ENCODE assay signal across 16 mouse cellular contexts in the genomic region with DNA sequence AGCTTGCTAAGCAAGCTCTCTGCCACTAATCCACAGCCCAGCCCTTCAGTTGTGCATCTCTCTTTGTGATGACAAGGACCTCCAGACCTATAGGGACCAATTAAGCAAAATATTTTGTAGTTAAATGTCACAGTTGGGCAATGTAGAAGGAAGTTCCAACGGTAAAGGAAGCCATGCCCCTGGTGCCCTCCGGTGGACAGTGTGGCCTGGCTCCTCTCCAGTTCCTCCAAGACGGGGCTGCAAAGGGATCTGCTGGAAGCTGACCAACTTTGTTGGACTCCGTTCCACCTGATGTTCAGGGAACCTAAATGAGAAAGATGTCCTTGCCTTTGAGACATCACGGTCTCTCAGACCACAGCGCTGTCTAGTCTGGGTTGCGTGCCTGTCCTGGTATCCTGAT.
DNase-seq lines count a peak whose midpoint lies in the region; ATAC-seq and TF ChIP-seq lines count a peak whose summit lies in the region.
"Had no signal": no experiment of that assay in that cellular context is flagged by ENCODE, and none has a peak within 500 bp of the region (broad histone marks: within the 10 kb centered on the region; RNA-seq: fewer than 3 reads in every experiment).

No protein-coding gene starts in this region.

- no peak for DNase-seq in hindbrain, postnatal 0 days (ENCODE audit: low spot score)
- peak; percentile 9 for DNase-seq in lung, embryonic 14.5 days
- no peak for DNase-seq in lung, postnatal 14 days
- DNase-seq in MEL (ENCODE audit: low read depth, low spot score), result no peak
- DNase-seq in embryo, embryonic 9.5 days (ENCODE audit: extremely low spot score), result no peak
- DNase-seq: layer of hippocampus, postnatal 36 days; right cerebral cortex, postnatal 4 days; thymus, adult 18-20 months had no signal

- no peak; the same call in 1 of the 2 replicates for TF ChIP-seq RAD21 in MEL (IDR thresholded peaks at IDR 0.05; ENCODE audit: low read depth, low read length)

- H3K4me3 ChIP-seq in hindbrain, postnatal 0 days (ENCODE audit: low read length), result no peak overlapping the region
- H3K4me3 ChIP-seq in hindbrain, embryonic 13.5 days, result no peak overlapping the region
- H3K4me3 ChIP-seq in lung, embryonic 14.5 days (ENCODE audit: low read depth, low read length), result no peak overlapping the region
- no peak overlapping the region for H3K4me3 ChIP-seq in MEL (ENCODE audit: control insufficient read depth in 1 of 2, insufficient read depth in 1 of 2, low read depth in 2 of 2, low read length in 2 of 2)
- H3K4me3 ChIP-seq: forebrain, embryonic 10.5 days; liver, embryonic 15.5 days; neural tube, embryonic 12.5 days had no signal

- H3K9me3 ChIP-seq in hindbrain, postnatal 0 days (ENCODE audit: low read length), result no peaks in the 10 kb centered on the region
- H3K9me3 ChIP-seq in hindbrain, embryonic 13.5 days, result no peaks in the 10 kb centered on the region
- no peaks in the 10 kb centered on the region for H3K9me3 ChIP-seq in lung, embryonic 14.5 days (ENCODE audit: low read depth, low read length)
- no peaks in the 10 kb centered on the region for H3K9me3 ChIP-seq in MEL (replicated peaks; ENCODE audit: insufficient read depth, low read length)
- H3K9me3 ChIP-seq: forebrain, embryonic 10.5 days; liver, embryonic 15.5 days; neural tube, embryonic 12.5 days had no signal

- 68% methylated on average over 7 of the region's 7 CpGs for WGBS in hindbrain, postnatal 0 days
- WGBS in hindbrain, embryonic 13.5 days, result 79% methylated on average over 7 of the region's 7 CpGs
- WGBS in lung, embryonic 14.5 days, result 63% methylated on average over 7 of the region's 7 CpGs

- TF ChIP-seq CTCF in hindbrain, postnatal 0 days (IDR thresholded peaks at IDR 0.05; ENCODE audit: low read depth), result peak; percentile 26
- TF ChIP-seq CTCF in lung, embryonic 14.5 days (IDR thresholded peaks at IDR 0.05; ENCODE audit: low read depth), result peak; percentile 30; the same call in 1 of the 2 replicates
- peak in 1 of 3 experiments; percentile 16; a peak in 2 of 6 replicates for TF ChIP-seq CTCF in MEL (IDR thresholded peaks at IDR 0.05 in 2 of 3, conservative IDR thresholded peaks at IDR 0.05 in 1 of 3; ENCODE audit: control insufficient read depth in 1 of 3, insufficient read depth in 1 of 3, low read depth in 2 of 3, low read length in 3 of 3, poor library complexity in 1 of 3, severe bottlenecking in 1 of 3)

- no peaks in the 10 kb centered on the region for H3K4me1 ChIP-seq in hindbrain, postnatal 0 days (ENCODE audit: insufficient read depth, low read length)
- no peaks in the 10 kb centered on the region for H3K4me1 ChIP-seq in hindbrain, embryonic 13.5 days (replicated peaks)
- no peaks in the 10 kb centered on the region for H3K4me1 ChIP-seq in lung, embryonic 14.5 days (ENCODE audit: insufficient read depth)
- H3K4me1 ChIP-seq in MEL (ENCODE audit: control insufficient read depth in 1 of 2, insufficient read depth in 2 of 2, low read length in 2 of 2), result peaks cover 0 to 4% of the 10 kb centered on the region in 2 experiments; a peak in 3 of 4 replicates
- H3K4me1 ChIP-seq: neural tube, embryonic 12.5 days had no signal

- TF ChIP-seq EP300 in MEL (IDR thresholded peaks at IDR 0.05; ENCODE audit: low read depth in 1 of 2, low read length in 2 of 2), result no peak

- no peaks in the 10 kb centered on the region for H3K79me2 ChIP-seq in MEL (ENCODE audit: control insufficient read depth, insufficient read depth, low read length, poor library complexity)

- no peak overlapping the region for H3K9ac ChIP-seq in hindbrain, postnatal 0 days (replicated peaks; ENCODE audit: low read length)
- H3K9ac ChIP-seq in hindbrain, embryonic 13.5 days, result no peak overlapping the region
- no peak overlapping the region for H3K9ac ChIP-seq in lung, embryonic 14.5 days
- no peak overlapping the region for H3K9ac ChIP-seq in MEL (ENCODE audit: control insufficient read depth, low read depth, low read length, poor library complexity, severe bottlenecking)
- H3K9ac ChIP-seq: liver, embryonic 15.5 days; neural tube, embryonic 12.5 days had no signal

- no peak overlapping the region for H3K27ac ChIP-seq in hindbrain, postnatal 0 days
- no peak overlapping the region for H3K27ac ChIP-seq in hindbrain, embryonic 13.5 days
- H3K27ac ChIP-seq in lung, embryonic 14.5 days (ENCODE audit: low read depth), result no peak overlapping the region
- no peak overlapping the region for H3K27ac ChIP-seq in MEL (ENCODE audit: control insufficient read depth, low read depth, low read length)
- H3K27ac ChIP-seq: forebrain, embryonic 10.5 days; liver, embryonic 15.5 days; macrophage; neural tube, embryonic 12.5 days had no signal

- ATAC-seq in hindbrain, postnatal 0 days, result no peak
- ATAC-seq in hindbrain, embryonic 13.5 days (ENCODE audit: low FRiP score), result no peak
- no peak for ATAC-seq in lung, embryonic 14.5 days (ENCODE audit: insufficient read depth)
- ATAC-seq in granulocyte monocyte progenitor cell, adult 5-6 weeks (replicated peaks; ENCODE audit: poor library complexity, severe bottlenecking), result peak; percentile 60
- ATAC-seq: CD4-positive, CD25-positive, alpha-beta regulatory T cell, adult 4 months; hindbrain, embryonic 16.5 days had no signal

- no peak for TF ChIP-seq POLR2A in MEL (IDR thresholded peaks at IDR 0.05; ENCODE audit: control insufficient read depth in 1 of 2, insufficient read depth in 1 of 2, low read depth in 1 of 2, low read length in 2 of 2, poor library complexity in 1 of 2)

- no peak overlapping the region for H3K4me2 ChIP-seq in hindbrain, postnatal 0 days (ENCODE audit: low read depth, low read length)
- H3K4me2 ChIP-seq in hindbrain, embryonic 13.5 days, result no peak overlapping the region
- no peak overlapping the region for H3K4me2 ChIP-seq in lung, embryonic 14.5 days
- H3K4me2 ChIP-seq: liver, embryonic 15.5 days; neural tube, embryonic 12.5 days had no signal

- H3K36me3 ChIP-seq in hindbrain, postnatal 0 days (ENCODE audit: insufficient read depth, low read length), result no peaks in the 10 kb centered on the region
- no peaks in the 10 kb centered on the region for H3K36me3 ChIP-seq in hindbrain, embryonic 13.5 days
- no peaks in the 10 kb centered on the region for H3K36me3 ChIP-seq in lung, embryonic 14.5 days (ENCODE audit: insufficient read depth)
- peaks cover 0 to 4% of the 10 kb centered on the region in 2 experiments; a peak in 1 of 4 replicates for H3K36me3 ChIP-seq in MEL (ENCODE audit: control insufficient read depth in 1 of 2, insufficient read depth in 2 of 2, low read length in 2 of 2)
- H3K36me3 ChIP-seq: forebrain, embryonic 10.5 days; liver, embryonic 15.5 days; neural tube, embryonic 12.5 days had no signal

- no peaks in the 10 kb centered on the region for H3K27me3 ChIP-seq in hindbrain, postnatal 0 days (ENCODE audit: insufficient read depth, low read length)
- no peaks in the 10 kb centered on the region for H3K27me3 ChIP-seq in hindbrain, embryonic 13.5 days
- no peaks in the 10 kb centered on the region for H3K27me3 ChIP-seq in lung, embryonic 14.5 days (ENCODE audit: insufficient read depth, low read length)
- no peaks in the 10 kb centered on the region; a peak in 1 of 4 replicates for H3K27me3 ChIP-seq in MEL (ENCODE audit: control insufficient read depth in 1 of 2, insufficient read depth in 2 of 2, low read length in 2 of 2)
- H3K27me3 ChIP-seq: liver, embryonic 15.5 days; neural tube, embryonic 12.5 days had no signal

TF ChIP-seq in MEL, 35 proteins besides CTCF, POLR2A, EP300 and RAD21:
- TF ChIP-seq SMC3 (IDR thresholded peaks at IDR 0.05; ENCODE audit: low read depth, low read length) (peak; percentile 15; the same call in 1 of the 2 replicates), TBP (IDR thresholded peaks at IDR 0.05; ENCODE audit: low read depth, low read length) (no peak), UBTF (IDR thresholded peaks at IDR 0.05; ENCODE audit: borderline replicate concordance, insufficient read depth, low read depth, low read length) (no peak), ZNF384 (IDR thresholded peaks at IDR 0.05; ENCODE audit: low read depth, low read length) (no peak), E2F4 (IDR thresholded peaks at IDR 0.05; ENCODE audit: borderline replicate concordance, low read depth, low read length) (no peak), ZMIZ1 (IDR thresholded peaks at IDR 0.05; ENCODE audit: low read depth, low read length) (no peak)
